Mouse (Mus musculus): ENCODE results near the gene Apol6. TPM values are rescaled to one million over a fixed set of nuclear protein-coding genes. Genes with fewer than 3 reads are reported as not detected.
A peak's percentile ranks its signal among the peaks of the same experiment; 100 is the strongest.

Gene Apol6
- polyA plus RNA-seq, 1 experiment from 2014 or later = 0.07 TPM

DNA sequence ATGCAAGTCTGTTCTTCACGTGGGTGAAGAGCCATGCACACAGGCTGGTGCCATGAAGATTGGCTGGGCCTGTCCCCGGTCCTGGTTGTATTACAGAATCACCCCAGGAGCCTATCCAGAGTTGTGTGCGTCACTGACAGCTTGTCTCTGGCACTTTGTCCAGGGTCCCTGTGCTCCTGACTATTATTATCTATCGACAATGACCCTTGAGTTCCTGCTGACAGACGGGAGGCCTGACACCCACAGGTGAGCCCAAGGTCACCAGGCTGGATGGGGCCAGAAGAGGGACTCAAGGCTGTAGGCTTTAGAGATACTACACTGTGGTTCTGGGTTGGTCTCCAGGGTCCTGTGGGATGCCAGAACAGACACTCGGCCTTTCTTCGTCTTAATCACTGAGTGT, 25.0 kb upstream of the Apol6 start:
- 89% methylated on average over 7 of the region's 7 CpGs for WGBS
- DNase-seq (ENCODE audit: low spot score) = no peak
- 0 out of 2 replicates have a peak, but pooled peaks cover 6% of the 10 kb centered on the region for H3K27me3 ChIP-seq (replicated peaks; ENCODE audit: low read depth, poor library complexity, severe bottlenecking)
- no peaks in the 10 kb centered on the region for H3K9me3 ChIP-seq
- no peak overlapping the region for H3K27ac ChIP-seq (replicated peaks)
- H3K4me1 ChIP-seq = peaks cover 20% of the 10 kb centered on the region
- H3K4me3 ChIP-seq = no peak overlapping the region
- H3K36me3 ChIP-seq (replicated peaks) = no peaks in the 10 kb centered on the region

DNA sequence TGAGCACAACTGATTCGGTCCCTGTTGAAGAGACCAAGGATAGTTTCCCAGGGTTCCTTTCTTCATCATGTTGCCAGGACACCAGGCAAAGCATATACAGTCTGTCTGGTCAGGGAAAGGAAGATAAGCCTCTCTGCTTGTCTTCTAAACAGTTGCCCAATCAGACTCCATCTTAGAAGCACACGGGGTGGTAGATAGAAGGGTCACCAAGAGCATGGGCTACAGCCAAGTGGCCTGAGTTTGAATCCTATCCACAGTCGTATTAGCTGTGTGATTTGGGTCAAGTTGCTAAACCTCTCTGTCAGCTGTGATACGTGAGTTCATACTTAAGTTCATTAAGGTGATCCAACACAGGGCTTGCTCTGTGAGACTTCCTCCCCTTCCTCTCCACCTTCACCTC, 24.4 kb upstream of the Apol6 start:
- Histone ChIP-seq H3K4me1 (peaks cover 14% of the 10 kb centered on the region), H3K4me3 (no peak overlapping the region), H3K36me3 (replicated peaks) (no peaks in the 10 kb centered on the region), H3K27me3 (replicated peaks; ENCODE audit: low read depth, poor library complexity, severe bottlenecking) (0 out of 2 replicates have a peak, but pooled peaks cover 6% of the 10 kb centered on the region), H3K27ac (replicated peaks) (no peak overlapping the region), H3K9me3 (no peaks in the 10 kb centered on the region)
- WGBS = 90% methylated on average over 4 of the region's 4 CpGs
- DNase-seq (ENCODE audit: low spot score) = no peak

DNA sequence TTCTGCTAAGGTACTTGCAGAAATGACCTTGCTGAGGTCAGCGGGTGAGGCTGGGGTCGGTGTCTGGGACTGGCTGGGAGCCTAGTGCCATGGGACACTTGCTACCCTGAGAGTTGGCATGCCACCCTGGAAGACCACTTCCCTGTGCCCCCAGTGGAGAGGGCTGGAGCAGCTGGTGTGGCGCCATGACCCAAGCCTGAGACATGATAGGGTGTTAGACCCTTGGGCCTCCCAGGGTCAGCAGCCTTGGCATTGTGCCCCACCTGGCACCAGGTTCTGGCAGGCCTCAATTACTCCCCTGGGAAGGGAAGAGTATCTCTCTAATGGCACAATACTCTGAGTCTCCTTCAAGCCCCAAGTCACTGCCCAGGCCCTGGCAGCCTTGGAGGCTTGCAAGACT, 23.5 kb upstream of the Apol6 start:
- H3K27me3 ChIP-seq (replicated peaks; ENCODE audit: low read depth, poor library complexity, severe bottlenecking) = 0 out of 2 replicates have a peak, but pooled peaks cover 6% of the 10 kb centered on the region
- H3K4me1 ChIP-seq = peaks cover 18% of the 10 kb centered on the region
- no peaks in the 10 kb centered on the region for H3K9me3 ChIP-seq
- peak overlapping the region; percentile 19; the same call in 1 of the 2 replicates for H3K27ac ChIP-seq (replicated peaks)
- H3K36me3 ChIP-seq (replicated peaks) = no peaks in the 10 kb centered on the region
- no peak for DNase-seq (ENCODE audit: low spot score)
- no peak overlapping the region for H3K4me3 ChIP-seq
- whole genome bisulfite sequencing = 90% methylated on average over 3 of the region's 3 CpGs

DNA sequence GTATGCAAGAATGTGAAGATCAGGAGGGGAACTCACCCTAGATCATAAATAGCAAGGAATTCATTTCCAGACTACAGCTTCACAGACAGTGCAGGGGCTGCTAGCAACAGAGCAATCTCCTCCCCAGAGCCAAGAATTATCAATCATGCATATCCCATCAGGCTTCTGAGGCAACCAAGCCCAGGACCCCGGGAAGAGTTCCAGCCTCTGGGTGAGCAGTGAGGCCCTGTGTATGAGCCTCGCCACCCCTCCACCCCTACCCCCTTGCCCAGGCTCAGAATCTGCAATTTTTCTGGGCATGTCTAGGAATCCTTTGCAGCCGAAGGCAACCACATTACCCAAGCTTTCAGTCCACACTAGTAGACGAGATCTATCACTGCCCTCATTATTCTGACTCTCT, 22.7 kb upstream of the Apol6 start:
- no peaks in the 10 kb centered on the region for H3K9me3 ChIP-seq
- DNase-seq (ENCODE audit: low spot score) = no peak
- peaks cover 23% of the 10 kb centered on the region for H3K4me1 ChIP-seq
- no peaks in the 10 kb centered on the region for H3K36me3 ChIP-seq (replicated peaks)
- H3K27ac ChIP-seq (replicated peaks) = no peak overlapping the region
- 88% methylated on average over 4 of the region's 4 CpGs for WGBS
- H3K27me3 ChIP-seq (replicated peaks; ENCODE audit: low read depth, poor library complexity, severe bottlenecking) = 0 out of 2 replicates have a peak, but pooled peaks cover 4% of the 10 kb centered on the region
- no peak overlapping the region for H3K4me3 ChIP-seq

DNA sequence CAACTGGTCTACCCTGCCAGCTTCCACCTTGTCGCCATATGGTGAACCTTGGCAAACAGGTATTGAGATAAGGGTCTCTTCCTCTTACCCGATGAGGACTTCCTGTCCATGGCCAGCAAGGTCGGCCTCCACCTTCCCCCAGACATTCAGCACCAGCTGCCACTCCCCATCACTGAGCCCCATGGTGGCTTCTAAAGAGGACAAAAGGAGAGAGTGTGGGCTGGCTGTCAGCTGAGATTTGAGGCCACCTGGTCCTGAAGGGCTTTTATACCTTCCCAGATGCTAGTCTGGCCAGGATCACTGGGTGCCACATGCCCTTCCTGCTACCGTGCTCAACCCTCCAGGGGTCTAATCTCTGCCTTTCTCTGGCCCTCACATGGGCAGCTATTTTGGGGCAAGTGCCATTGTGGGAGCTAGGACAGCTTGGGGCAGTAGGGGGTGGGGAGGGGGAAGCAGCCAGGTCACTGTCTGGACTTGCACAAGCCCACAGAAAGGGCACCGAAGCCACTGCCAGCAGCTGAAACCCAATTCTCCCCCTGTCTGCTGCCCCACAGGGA, 22.1 kb upstream of the Apol6 start:
- Histone ChIP-seq H3K9me3 (no peaks in the 10 kb centered on the region), H3K27me3 (replicated peaks; ENCODE audit: low read depth, poor library complexity, severe bottlenecking) (no peaks in the 10 kb centered on the region), H3K4me1 (peaks cover 25% of the 10 kb centered on the region), H3K4me3 (no peak overlapping the region), H3K27ac (replicated peaks) (peak overlapping the region; percentile 31; the same call in 1 of the 2 replicates), H3K36me3 (replicated peaks) (no peaks in the 10 kb centered on the region)
- 77% methylated on average over 5 of the region's 5 CpGs for WGBS
- DNase-seq (ENCODE audit: low spot score) = no peak

DNA sequence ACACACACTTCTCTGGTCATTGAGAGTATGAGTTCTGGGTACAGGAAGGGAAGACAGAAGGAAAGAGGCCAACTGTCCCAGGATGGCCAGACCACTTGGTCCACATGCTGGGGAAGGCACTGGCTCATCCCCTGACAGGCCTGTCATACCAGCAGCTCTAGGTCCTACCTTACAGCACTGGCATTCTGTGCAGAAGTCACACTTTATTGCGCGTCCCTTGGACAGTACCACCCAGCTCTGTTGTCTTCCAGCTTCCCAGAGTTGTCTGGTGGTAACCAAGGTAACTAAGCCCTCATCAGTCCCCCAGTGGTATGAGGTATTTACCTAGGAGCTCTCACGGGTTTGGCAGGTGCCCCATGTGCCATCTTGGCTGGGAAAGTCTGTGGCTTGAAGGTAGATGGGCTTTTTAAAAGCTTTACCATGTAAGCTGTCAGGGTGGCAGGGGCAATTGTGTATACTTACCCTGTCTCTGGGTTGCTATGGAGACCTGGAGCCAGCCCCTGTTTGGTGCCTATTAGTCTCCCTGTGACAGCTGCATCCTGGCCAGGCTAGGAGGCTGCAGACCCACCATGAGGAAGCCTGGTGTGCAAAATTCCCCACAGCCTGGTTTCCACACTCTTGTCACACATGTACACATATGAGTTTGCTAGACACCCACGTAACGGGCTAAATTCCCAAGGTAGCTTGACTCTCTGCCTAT, 18.5 kb upstream of the Apol6 start:
- no peak for DNase-seq (ENCODE audit: low spot score)
- Histone ChIP-seq H3K36me3 (replicated peaks) (no peaks in the 10 kb centered on the region), H3K4me1 (peaks cover 37% of the 10 kb centered on the region), H3K27ac (replicated peaks) (peak overlapping the region; percentile 57; the same call in 1 of the 2 replicates), H3K4me3 (no peak overlapping the region), H3K9me3 (no peaks in the 10 kb centered on the region), H3K27me3 (replicated peaks; ENCODE audit: low read depth, poor library complexity, severe bottlenecking) (no peaks in the 10 kb centered on the region)
- WGBS = 76% methylated on average over 5 of the region's 5 CpGs

DNA sequence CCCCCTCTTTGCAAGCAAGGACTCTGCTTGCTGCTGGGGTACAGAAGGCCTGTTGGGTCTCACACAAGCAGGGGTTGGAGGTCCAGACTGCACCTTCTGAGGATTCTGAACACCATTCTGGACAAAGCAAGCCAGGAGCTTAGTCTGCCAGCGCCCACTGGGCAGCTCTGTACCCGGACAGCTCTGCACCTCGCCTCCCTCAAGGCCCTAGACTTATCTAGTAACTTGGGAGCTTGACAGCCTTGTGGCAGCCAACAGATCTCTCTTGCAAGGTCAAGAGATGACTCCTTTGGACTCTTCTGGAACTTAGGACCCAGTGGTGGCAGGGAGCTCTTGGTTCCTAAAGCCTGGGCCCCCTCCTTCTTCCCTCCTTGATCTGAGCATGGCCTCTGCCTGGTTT, 17.4 kb upstream of the Apol6 start:
- no peaks in the 10 kb centered on the region for H3K9me3 ChIP-seq
- 92% methylated on average over 3 of the region's 3 CpGs for WGBS

DNA sequence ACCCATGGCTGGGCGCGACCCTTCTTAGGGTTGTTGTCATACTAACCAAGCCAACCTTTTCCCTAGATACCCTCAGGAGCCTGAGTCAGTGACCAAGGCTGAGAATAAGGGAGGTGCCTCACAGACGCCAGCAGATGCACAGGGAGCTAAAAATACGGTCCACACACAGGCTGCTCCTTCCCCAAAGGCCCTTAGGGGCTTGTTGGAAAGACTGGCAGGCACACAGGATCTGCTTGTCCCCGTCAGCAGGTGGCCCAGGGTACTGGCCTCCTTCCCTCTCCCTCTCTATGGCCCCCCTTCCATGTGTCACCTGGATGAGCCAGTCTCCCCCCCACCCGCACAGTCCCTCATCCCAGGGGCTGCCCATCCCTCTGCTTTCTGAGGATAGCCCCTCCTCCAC, 16.9 kb upstream of the Apol6 start:
- H3K4me1 ChIP-seq = peaks cover 35% of the 10 kb centered on the region
- peak overlapping the region; percentile 3; the same call in 1 of the 2 replicates for H3K4me3 ChIP-seq
- no peaks in the 10 kb centered on the region for H3K36me3 ChIP-seq (replicated peaks)
- no peaks in the 10 kb centered on the region for H3K27me3 ChIP-seq (replicated peaks; ENCODE audit: low read depth, poor library complexity, severe bottlenecking)
- peak overlapping the region; percentile 60 for H3K27ac ChIP-seq (replicated peaks)
- 70% methylated on average over 6 of the region's 6 CpGs for WGBS
- H3K9me3 ChIP-seq = no peaks in the 10 kb centered on the region
- DNase-seq (ENCODE audit: low spot score) = no peak

More for the DNA sequence above, 17.4 kb upstream of the Apol6 start:
- no peaks in the 10 kb centered on the region for H3K36me3 ChIP-seq (replicated peaks)
- no peak overlapping the region for H3K4me3 ChIP-seq
- peaks cover 40% of the 10 kb centered on the region for H3K4me1 ChIP-seq
- no peak for DNase-seq (ENCODE audit: low spot score)
- peak overlapping the region; percentile 60 for H3K27ac ChIP-seq (replicated peaks)
- no peaks in the 10 kb centered on the region for H3K27me3 ChIP-seq (replicated peaks; ENCODE audit: low read depth, poor library complexity, severe bottlenecking)

DNA sequence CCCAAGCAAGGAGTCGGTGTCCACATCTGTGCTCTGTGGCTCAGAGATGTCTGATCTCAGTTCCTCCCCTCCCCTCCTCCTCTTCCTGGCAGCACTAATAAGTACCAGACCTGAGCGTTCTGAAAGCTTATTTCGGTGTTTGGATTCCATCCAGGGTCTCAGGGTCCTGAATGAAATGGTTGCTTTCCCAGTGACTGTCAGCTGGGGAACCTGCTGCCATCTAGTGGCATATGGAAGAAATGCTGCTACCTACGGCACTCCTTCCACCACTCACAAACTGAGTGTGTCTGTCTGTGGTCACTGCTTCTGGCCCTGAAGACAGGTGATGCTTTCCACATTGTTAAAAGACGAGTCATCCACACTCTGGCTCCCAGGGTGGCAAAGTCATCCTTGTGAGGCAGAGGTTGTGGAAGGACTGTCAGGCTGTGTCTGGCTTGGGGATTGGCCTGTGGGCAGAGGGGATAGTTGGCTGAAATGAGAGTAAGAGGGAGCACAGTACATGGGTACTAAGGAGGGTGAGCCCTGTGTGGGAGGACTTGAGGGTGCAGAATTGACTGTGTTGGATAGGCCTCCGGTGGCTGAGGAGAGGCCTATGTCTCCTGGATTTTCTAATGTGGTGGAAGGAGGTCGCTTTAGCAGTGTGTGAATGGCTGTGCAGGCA, 15.1 kb upstream of the Apol6 start:
- Histone ChIP-seq H3K9me3 (no peaks in the 10 kb centered on the region), H3K27ac (replicated peaks) (peak overlapping the region; percentile 77), H3K4me1 (peaks cover 34% of the 10 kb centered on the region), H3K27me3 (replicated peaks; ENCODE audit: low read depth, poor library complexity, severe bottlenecking) (no peaks in the 10 kb centered on the region), H3K4me3 (no peak overlapping the region), H3K36me3 (replicated peaks) (no peaks in the 10 kb centered on the region)
- WGBS = 28% methylated on average over 7 of the region's 7 CpGs
- peak; percentile 81 for DNase-seq (ENCODE audit: low spot score)

DNA sequence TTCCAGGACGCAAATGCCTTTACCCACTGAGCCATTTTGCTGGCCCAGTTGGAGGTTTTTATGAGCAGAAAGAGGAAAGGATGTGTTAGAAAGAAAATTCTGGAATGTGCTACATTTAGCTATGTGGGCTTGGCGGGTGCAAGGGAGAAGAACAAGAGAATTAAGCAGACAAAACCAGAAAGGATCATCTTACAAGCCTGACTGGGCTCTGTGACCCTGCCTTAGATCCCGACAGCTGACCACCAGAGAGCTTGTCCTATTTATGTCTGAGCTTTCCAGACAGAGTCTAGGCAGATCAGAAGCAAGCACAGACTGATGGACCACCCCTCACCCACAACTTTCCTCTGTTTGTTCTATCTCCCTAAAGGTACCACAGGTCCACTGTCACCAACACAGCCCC, 13.3 kb upstream of the Apol6 start:
- no peaks in the 10 kb centered on the region for H3K36me3 ChIP-seq (replicated peaks)
- no peak overlapping the region for H3K27ac ChIP-seq (replicated peaks)
- WGBS = 51% methylated on average over 3 of the region's 3 CpGs
- no peaks in the 10 kb centered on the region for H3K9me3 ChIP-seq
- no peaks in the 10 kb centered on the region for H3K27me3 ChIP-seq (replicated peaks; ENCODE audit: low read depth, poor library complexity, severe bottlenecking)
- H3K4me3 ChIP-seq = no peak overlapping the region
- no peak for DNase-seq (ENCODE audit: low spot score)
- H3K4me1 ChIP-seq = peaks cover 28% of the 10 kb centered on the region

DNA sequence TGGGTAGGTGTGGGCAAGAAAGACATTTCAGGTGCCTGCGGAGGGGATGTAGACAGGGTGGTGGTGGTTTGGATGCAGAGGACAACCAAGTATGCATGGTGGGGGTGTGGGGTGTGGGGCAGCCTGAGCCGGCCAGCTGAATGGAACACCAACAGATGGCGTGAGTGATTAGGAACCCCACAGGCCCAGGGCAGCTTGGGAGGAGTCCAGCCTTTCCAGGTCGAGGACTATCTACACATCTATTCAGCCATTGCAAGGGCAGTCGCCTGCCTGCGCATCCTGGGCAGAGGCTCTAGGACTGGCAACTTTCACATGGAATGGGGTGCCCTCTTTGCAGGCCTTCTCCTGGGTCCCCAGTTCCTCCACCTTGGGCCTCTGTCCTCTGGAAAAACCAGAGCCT, 10.0 kb upstream of the Apol6 start:
- peak overlapping the region; percentile 41 for H3K27ac ChIP-seq (replicated peaks)
- no peaks in the 10 kb centered on the region for H3K36me3 ChIP-seq (replicated peaks)
- H3K27me3 ChIP-seq (replicated peaks; ENCODE audit: low read depth, poor library complexity, severe bottlenecking) = no peaks in the 10 kb centered on the region
- no peak overlapping the region for H3K4me3 ChIP-seq
- no peak for DNase-seq (ENCODE audit: low spot score)
- H3K4me1 ChIP-seq = peaks cover 44% of the 10 kb centered on the region
- H3K9me3 ChIP-seq = no peaks in the 10 kb centered on the region
- WGBS = 83% methylated on average over 6 of the region's 6 CpGs

DNA sequence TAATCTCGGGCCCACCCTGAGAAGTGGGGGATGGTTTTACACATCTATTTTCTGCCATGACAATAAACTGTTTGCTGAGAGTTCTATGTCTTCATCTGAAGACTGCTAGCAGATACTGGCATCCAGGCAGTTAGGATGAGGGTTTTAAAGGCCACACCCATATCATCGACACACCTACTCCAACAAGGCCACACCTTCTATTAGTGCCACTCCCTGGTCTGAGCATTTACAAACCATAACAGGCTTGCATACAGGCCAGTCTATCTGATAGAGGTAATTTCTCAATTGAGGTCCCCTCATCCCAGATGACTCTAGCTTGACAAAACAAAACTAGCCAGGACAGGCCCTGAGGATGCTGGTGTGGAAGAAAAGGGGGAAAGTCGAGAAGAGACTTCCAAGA, 8.9 kb upstream of the Apol6 start:
- Histone ChIP-seq H3K27ac (replicated peaks) (peak overlapping the region; percentile 92), H3K4me1 (peaks cover 55% of the 10 kb centered on the region), H3K4me3 (no peak overlapping the region), H3K27me3 (replicated peaks; ENCODE audit: low read depth, poor library complexity, severe bottlenecking) (no peaks in the 10 kb centered on the region), H3K9me3 (no peaks in the 10 kb centered on the region), H3K36me3 (replicated peaks) (no peaks in the 10 kb centered on the region)
- 87% methylated on average over 3 of the region's 3 CpGs for WGBS
- no peak for DNase-seq (ENCODE audit: low spot score)
